Mouse (Mus musculus): ENCODE results near the gene Ccdc14. TPM values are rescaled to one million over a fixed set of nuclear protein-coding genes. Genes with fewer than 3 reads are reported as not detected.

The Ccdc14 gene
- total and polyA plus RNA-seq, 3 experiments: 6.5 to 8.2 TPM; not detected in 1

GRCm38 (mm10) chr16:34729371-34729770 is 39.0 kb downstream of the Ccdc14 start:
- Histone ChIP-seq H3K4me1 (ENCODE audit: control insufficient read depth in 1 of 2, insufficient read depth in 2 of 2, low read length in 2 of 2) (no peaks in the 10 kb centered on the region), H3K4me3 (ENCODE audit: control insufficient read depth in 1 of 2, insufficient read depth in 1 of 2, low read depth in 2 of 2, low read length in 2 of 2) (no peak overlapping the region), H3K36me3 (ENCODE audit: control insufficient read depth in 1 of 2, insufficient read depth in 2 of 2, low read length in 2 of 2) (no peaks in the 10 kb centered on the region), H3K27me3 (ENCODE audit: control insufficient read depth in 1 of 2, insufficient read depth in 2 of 2, low read length in 2 of 2) (no peaks in the 10 kb centered on the region), H3K9ac (ENCODE audit: control insufficient read depth, low read depth, low read length, poor library complexity, severe bottlenecking) (no peak overlapping the region), H3K27ac (ENCODE audit: control insufficient read depth, low read depth, low read length) (no peak overlapping the region), H3K9me3 (replicated peaks; ENCODE audit: insufficient read depth, low read length) (no peaks in the 10 kb centered on the region), H3K79me2 (ENCODE audit: control insufficient read depth, insufficient read depth, low read length, poor library complexity) (no peaks in the 10 kb centered on the region)
- DNase-seq (ENCODE audit: low read depth, low spot score): no peak
- TF ChIP-seq GABPA (IDR thresholded peaks at IDR 0.05; ENCODE audit: low read depth, low read length): no peak
- no peak for TF ChIP-seq MAZ (IDR thresholded peaks at IDR 0.05; ENCODE audit: low read depth, low read length)
- TF ChIP-seq MAFK (IDR thresholded peaks at IDR 0.05; ENCODE audit: borderline replicate concordance, low read depth, low read length): no peak

- H3K27me3 ChIP-seq (ENCODE audit: control insufficient read depth in 1 of 2, insufficient read depth in 2 of 2, low read length in 2 of 2): no peaks in the 10 kb centered on the region
- TF ChIP-seq UBTF (IDR thresholded peaks at IDR 0.05; ENCODE audit: borderline replicate concordance, insufficient read depth, low read depth, low read length): no peak
- TF ChIP-seq GATA1 (IDR thresholded peaks at IDR 0.05; ENCODE audit: low read depth, low read length): peak; percentile 71
- TF ChIP-seq TCF12 (IDR thresholded peaks at IDR 0.05; ENCODE audit: low read depth, low read length): no peak
- no peak for TF ChIP-seq GABPA (IDR thresholded peaks at IDR 0.05; ENCODE audit: low read depth, low read length)
- no peak for TF ChIP-seq HCFC1 (IDR thresholded peaks at IDR 0.05; ENCODE audit: low read depth, low read length)
- no peak for TF ChIP-seq ZC3H11A (IDR thresholded peaks at IDR 0.05; ENCODE audit: low read depth, low read length)
- TF ChIP-seq CHD2 (IDR thresholded peaks at IDR 0.05; ENCODE audit: low read length): no peak
- no peak for TF ChIP-seq MAZ (IDR thresholded peaks at IDR 0.05; ENCODE audit: low read depth, low read length)
- TF ChIP-seq ETS1 (IDR thresholded peaks at IDR 0.05; ENCODE audit: low read depth, low read length): peak; percentile 14; the same call in 1 of the 2 replicates
- TF ChIP-seq SMC3 (IDR thresholded peaks at IDR 0.05; ENCODE audit: low read depth, low read length): no peak
- no peak for TF ChIP-seq MEF2A (IDR thresholded peaks at IDR 0.05; ENCODE audit: extremely low read depth, insufficient replicate concordance, low read depth, low read length, poor library complexity, severe bottlenecking)
- TF ChIP-seq EP300 (IDR thresholded peaks at IDR 0.05; ENCODE audit: low read depth in 1 of 2, low read length in 2 of 2): peak; percentile 60 to 70
- TF ChIP-seq MYC (IDR thresholded peaks at IDR 0.05; ENCODE audit: low read depth, low read length): no peak
- no peak for TF ChIP-seq USF1 (IDR thresholded peaks at IDR 0.05; ENCODE audit: low read depth, low read length)
- no peak for TF ChIP-seq POLR2AphosphoS5 (IDR thresholded peaks at IDR 0.05; ENCODE audit: borderline replicate concordance, low read depth, low read length)
- TF ChIP-seq POLR2A (IDR thresholded peaks at IDR 0.05; ENCODE audit: control insufficient read depth in 1 of 2, insufficient read depth in 1 of 2, low read depth in 1 of 2, low read length in 2 of 2, poor library complexity in 1 of 2): no peak
- TF ChIP-seq RAD21 (IDR thresholded peaks at IDR 0.05; ENCODE audit: low read depth, low read length): no peak
- no peak for TF ChIP-seq ZMIZ1 (IDR thresholded peaks at IDR 0.05; ENCODE audit: low read depth, low read length)
- no peak for TF ChIP-seq MYB (IDR thresholded peaks at IDR 0.05; ENCODE audit: low read depth, low read length)
- TF ChIP-seq RCOR1 (IDR thresholded peaks at IDR 0.05; ENCODE audit: low read depth, low read length): no peak
- no peak for TF ChIP-seq ELF1 (IDR thresholded peaks at IDR 0.05; ENCODE audit: low read depth, low read length)
- TF ChIP-seq TAL1 (IDR thresholded peaks at IDR 0.05; ENCODE audit: low read length): peak; percentile 59
- no peak overlapping the region for H3K9ac ChIP-seq (ENCODE audit: control insufficient read depth, low read depth, low read length, poor library complexity, severe bottlenecking)
- DNase-seq (ENCODE audit: low read depth, low spot score): peak; percentile 76
- no peaks in the 10 kb centered on the region for H3K9me3 ChIP-seq (replicated peaks; ENCODE audit: insufficient read depth, low read length)
- H3K79me2 ChIP-seq (ENCODE audit: control insufficient read depth, insufficient read depth, low read length, poor library complexity): no peaks in the 10 kb centered on the region
- H3K4me1 ChIP-seq (ENCODE audit: control insufficient read depth in 1 of 2, insufficient read depth in 2 of 2, low read length in 2 of 2): no peaks in the 10 kb centered on the region
- no peaks in the 10 kb centered on the region for H3K36me3 ChIP-seq (ENCODE audit: control insufficient read depth in 1 of 2, insufficient read depth in 2 of 2, low read length in 2 of 2)
- H3K4me3 ChIP-seq (ENCODE audit: control insufficient read depth in 1 of 2, insufficient read depth in 1 of 2, low read depth in 2 of 2, low read length in 2 of 2): no peak overlapping the region
- H3K27ac ChIP-seq (ENCODE audit: control insufficient read depth, low read depth, low read length): peak overlapping the region; percentile 55; the same call in 1 of the 2 replicates
These were observed 48.3 kb downstream of the Ccdc14 start for GRCm38 (mm10) chr16:34738656-34739233.

Data from MEL (cell line).